Mouse (Mus musculus) ZHBTc4 (cell line): ENCODE measurements around the gene Aarsd1.
"Not testable (repeated sequence)": the region's sequence is repeated elsewhere in the genome, so short reads cannot be mapped to it uniquely, and the experiment has no call there.

Source experiments
- DNase-seq: peaks from one replicate; pipeline ENCODE4 v3.0.0-alpha.2; 2011; ENCODE audit warnings: low read depth, low spot score

Gene Aarsd1

GRCm38 (mm10) chr11:101447786-101448185 lies 30.4 kb upstream of the Aarsd1 start:
- no peak for DNase-seq

- DNase-seq, result not testable (repeated sequence)
These were observed 29.4 kb upstream of the Aarsd1 start for GRCm38 (mm10) chr11:101446860-101447259.

GRCm38 (mm10) chr11:101446319-101446718 lies 28.9 kb upstream of the Aarsd1 start:
- DNase-seq, result peak; percentile 66

- no peak for DNase-seq
These were observed 25.3 kb upstream of the Aarsd1 start for GRCm38 (mm10) chr11:101442760-101443159.

- DNase-seq, result peak; percentile 100
These were observed 24.8 kb upstream of the Aarsd1 start, which contains the start of gene Rpl27 for GRCm38 (mm10) chr11:101442127-101442693. TSS of gene Rpl27 (plus strand) at chr11:101442298.

- DNase-seq, result not testable (repeated sequence)
These were observed 24.2 kb upstream of the Aarsd1 start for GRCm38 (mm10) chr11:101441450-101442126.

GRCm38 (mm10) chr11:101438006-101438405 lies 20.6 kb upstream of the Aarsd1 start:
- DNase-seq, result not testable (repeated sequence)

GRCm38 (mm10) chr11:101436916-101437315 lies 19.5 kb upstream of the Aarsd1 start:
- DNase-seq, result peak; percentile 82

GRCm38 (mm10) chr11:101435831-101436230 lies 18.4 kb upstream of the Aarsd1 start:
- peak; percentile 63 for DNase-seq

- DNase-seq, result no peak
These were observed 16.0 kb upstream of the Aarsd1 start for GRCm38 (mm10) chr11:101433396-101433795.

GRCm38 (mm10) chr11:101431327-101431726 lies 13.9 kb upstream of the Aarsd1 start:
- DNase-seq, result no peak

- DNase-seq, result no peak
These were observed 8.8 kb upstream of the Aarsd1 start for GRCm38 (mm10) chr11:101426165-101426564.

GRCm38 (mm10) chr11:101424925-101425813 lies 7.8 kb upstream of the Aarsd1 start, which contains the start of the genes Rundc1 and Ptges3l:
TSS of gene Rundc1 (plus strand) at chr11:101425085.
TSS of gene Ptges3l (minus strand) at chr11:101425333.
- peak; percentile 98 for DNase-seq

GRCm38 (mm10) chr11:101424105-101424851 lies 6.9 kb upstream of the Aarsd1 start, which contains the start of gene Gm27029:
TSS of gene Gm27029 (minus strand) at chr11:101424796.
- DNase-seq, result peak; percentile 59

GRCm38 (mm10) chr11:101420148-101420547 lies 2.7 kb upstream of the Aarsd1 start:
- DNase-seq, result no peak

GRCm38 (mm10) chr11:101419610-101420009 lies 2.2 kb upstream of the Aarsd1 start:
- peak; percentile 72 for DNase-seq

GRCm38 (mm10) chr11:101418991-101419390 lies 1.6 kb upstream of the Aarsd1 start:
- no peak for DNase-seq

- DNase-seq, result peak; percentile 77
These were observed 848 bp downstream of the Aarsd1 start for GRCm38 (mm10) chr11:101416433-101417100.

GRCm38 (mm10) chr11:101415306-101415705 lies 2.1 kb downstream of the Aarsd1 start:
- peak; percentile 25 for DNase-seq

GRCm38 (mm10) chr11:101395110-101395509 lies 22.3 kb downstream of the Aarsd1 start:
- DNase-seq, result peak; percentile 83

- peak; percentile 66 for DNase-seq
These were observed 35.6 kb downstream of the Aarsd1 start for GRCm38 (mm10) chr11:101381817-101382216.
